Mouse (Mus musculus): ENCODE data around the gene Cwc22. TPM values are rescaled to one million over a fixed set of nuclear protein-coding genes. Genes with fewer than 3 reads are reported as not detected.
A peak's percentile ranks its signal among the peaks of the same experiment; 100 is the strongest.

Gene Cwc22
- 10 to 100 TPM; 26.1 to 29.1 TPM for total RNA-seq (2021)
- long read RNA-seq, experiment 1, transcript Cwc22-201 (21 exons, 3,471 nt): major isoform, 5 of 15 reads
- long read RNA-seq, experiment 1, partial matches to known transcripts: 2 of 15 reads
- long read RNA-seq, experiment 1, other reads (novel, unspliced or antisense): 5 of 15 reads
- long read RNA-seq, experiment 2, partial matches to known transcripts: 1 of 6 reads
- long read RNA-seq, experiment 2, other reads (novel, unspliced or antisense): 4 of 6 reads

GRCm38 (mm10) chr2:77945596-77946485, at the start of gene Cwc22:
Gene Cwc22, minus strand, starts transcription at chr2:77946375.
- DNase-seq: peak; percentile 92

- no peak for DNase-seq
These were observed 47.7 kb upstream of the Cwc22 start for GRCm38 (mm10) chr2:77993727-77994401.

- DNase-seq: no peak
These were observed 46.9 kb upstream of the Cwc22 start for GRCm38 (mm10) chr2:77992951-77993604.

GRCm38 (mm10) chr2:77990820-77991219, 44.6 kb upstream of the Cwc22 start:
- no peak for DNase-seq

- DNase-seq: no peak
These were observed 43.9 kb upstream of the Cwc22 start for GRCm38 (mm10) chr2:77990121-77990520.

- DNase-seq: no peak
These were observed 43.2 kb upstream of the Cwc22 start for GRCm38 (mm10) chr2:77989390-77989789.

GRCm38 (mm10) chr2:77985991-77986730, 40.0 kb upstream of the Cwc22 start:
- no peak for DNase-seq

GRCm38 (mm10) chr2:77984209-77984608, 38.0 kb upstream of the Cwc22 start:
- DNase-seq: no peak

GRCm38 (mm10) chr2:77981826-77982225, 35.7 kb upstream of the Cwc22 start:
- DNase-seq: no peak

GRCm38 (mm10) chr2:77980696-77981095, 34.5 kb upstream of the Cwc22 start:
- DNase-seq: no peak

- no peak for DNase-seq
These were observed 33.3 kb upstream of the Cwc22 start for GRCm38 (mm10) chr2:77979519-77979918.

- no peak for DNase-seq
These were observed 32.9 kb upstream of the Cwc22 start for GRCm38 (mm10) chr2:77979081-77979480.

GRCm38 (mm10) chr2:77978256-77978655, 32.1 kb upstream of the Cwc22 start:
- no peak for DNase-seq

- DNase-seq: no peak
These were observed 30.2 kb upstream of the Cwc22 start for GRCm38 (mm10) chr2:77976321-77976920.

- peak; percentile 28 for DNase-seq
These were observed 29.4 kb upstream of the Cwc22 start for GRCm38 (mm10) chr2:77975606-77976005.

GRCm38 (mm10) chr2:77974986-77975385, 28.8 kb upstream of the Cwc22 start:
- no peak for DNase-seq

- DNase-seq: no peak
These were observed 28.2 kb upstream of the Cwc22 start for GRCm38 (mm10) chr2:77974366-77974765.

- DNase-seq: no peak
These were observed 27.1 kb upstream of the Cwc22 start for GRCm38 (mm10) chr2:77973296-77973695.

- DNase-seq: no peak
These were observed 26.4 kb upstream of the Cwc22 start for GRCm38 (mm10) chr2:77972541-77972940.

- no peak for DNase-seq
These were observed 25.7 kb upstream of the Cwc22 start for GRCm38 (mm10) chr2:77971871-77972270.

GRCm38 (mm10) chr2:77971361-77971760, 25.2 kb upstream of the Cwc22 start:
- DNase-seq: no peak

Data from adrenal gland, postnatal 10 days (tissue).